Mouse (Mus musculus): Measurements from ENCODE around the gene Slc12a4. TPM values are rescaled to one million over a fixed set of nuclear protein-coding genes. Genes with fewer than 3 reads are reported as not detected.

Gene Slc12a4
- polyA plus RNA-seq, 1 experiment from 2014 or later: 9.4 TPM

- Histone ChIP-seq H3K9ac (no peak overlapping the region), H3K9me3 (ENCODE audit: control insufficient read depth, low read length) (no peaks in the 10 kb centered on the region), H3K27me3 (ENCODE audit: control insufficient read depth, insufficient read depth, low read length) (peaks cover under 1% of the 10 kb centered on the region), H3K4me2 (replicated peaks) (no peak overlapping the region), H3K36me3 (replicated peaks; ENCODE audit: control insufficient read depth, insufficient read depth) (no peaks in the 10 kb centered on the region), H3K4me1 (replicated peaks; ENCODE audit: control insufficient read depth, insufficient read depth, low read length) (no peaks in the 10 kb centered on the region), H3K4me3 (replicated peaks; ENCODE audit: low read length) (no peak overlapping the region), H3K27ac (no peak overlapping the region)
- 81% methylated on average over 7 of the region's 7 CpGs for WGBS
- ATAC-seq (ENCODE audit: low FRiP score) (no peak), DNase-seq (ENCODE audit: low spot score) (no peak)
These were observed 6.5 kb downstream of the Slc12a4 start for GRCm38 (mm10) chr8:105959350-105959749.

GRCm38 (mm10) chr8:105957813-105958212, 8.1 kb downstream of the Slc12a4 start:
- Histone ChIP-seq H3K9ac (no peak overlapping the region), H3K36me3 (replicated peaks; ENCODE audit: control insufficient read depth, insufficient read depth) (no peaks in the 10 kb centered on the region), H3K4me1 (replicated peaks; ENCODE audit: control insufficient read depth, insufficient read depth, low read length) (no peaks in the 10 kb centered on the region), H3K4me3 (replicated peaks; ENCODE audit: low read length) (no peak overlapping the region), H3K4me2 (replicated peaks) (no peak overlapping the region), H3K27ac (no peak overlapping the region), H3K27me3 (ENCODE audit: control insufficient read depth, insufficient read depth, low read length) (no peaks in the 10 kb centered on the region), H3K9me3 (ENCODE audit: control insufficient read depth, low read length) (no peaks in the 10 kb centered on the region)
- WGBS: 58% methylated on average over 3 of the region's 4 CpGs
- ATAC-seq (ENCODE audit: low FRiP score): no peak
- no peak for DNase-seq (ENCODE audit: low spot score)

GRCm38 (mm10) chr8:105956556-105956955, 9.3 kb downstream of the Slc12a4 start:
- ATAC-seq (ENCODE audit: low FRiP score) (no peak), DNase-seq (ENCODE audit: low spot score) (no peak)
- H3K27me3 ChIP-seq (ENCODE audit: control insufficient read depth, insufficient read depth, low read length): no peaks in the 10 kb centered on the region
- H3K9ac ChIP-seq: no peak overlapping the region
- H3K27ac ChIP-seq: no peak overlapping the region
- H3K4me3 ChIP-seq (replicated peaks; ENCODE audit: low read length): no peak overlapping the region
- no peak overlapping the region for H3K4me2 ChIP-seq (replicated peaks)
- H3K4me1 ChIP-seq (replicated peaks; ENCODE audit: control insufficient read depth, insufficient read depth, low read length): no peaks in the 10 kb centered on the region
- no peaks in the 10 kb centered on the region for H3K36me3 ChIP-seq (replicated peaks; ENCODE audit: control insufficient read depth, insufficient read depth)
- WGBS: 93% methylated on average over 4 of the region's 4 CpGs
- H3K9me3 ChIP-seq (ENCODE audit: control insufficient read depth, low read length): no peaks in the 10 kb centered on the region

- H3K4me2 ChIP-seq (replicated peaks): no peak overlapping the region
- H3K4me3 ChIP-seq (replicated peaks; ENCODE audit: low read length): no peak overlapping the region
- peak overlapping the region; percentile 65; the same call in 1 of the 2 replicates for H3K27ac ChIP-seq
- peaks cover 10% of the 10 kb centered on the region; the same call in 1 of the 2 replicates for H3K4me1 ChIP-seq (replicated peaks; ENCODE audit: control insufficient read depth, insufficient read depth, low read length)
- H3K36me3 ChIP-seq (replicated peaks; ENCODE audit: control insufficient read depth, insufficient read depth): no peaks in the 10 kb centered on the region
- H3K9ac ChIP-seq: no peak overlapping the region
- DNase-seq (ENCODE audit: low spot score) (peak; percentile 36), ATAC-seq (ENCODE audit: low FRiP score) (peak; percentile 80)
- H3K27me3 ChIP-seq (ENCODE audit: control insufficient read depth, insufficient read depth, low read length): no peaks in the 10 kb centered on the region
- no peaks in the 10 kb centered on the region for H3K9me3 ChIP-seq (ENCODE audit: control insufficient read depth, low read length)
- WGBS: 58% methylated on average over 7 of the region's 7 CpGs
These were observed 14.7 kb downstream of the Slc12a4 start for GRCm38 (mm10) chr8:105951057-105951659.

- Histone ChIP-seq H3K27ac (peak overlapping the region; percentile 20; the same call in 1 of the 2 replicates), H3K9me3 (ENCODE audit: control insufficient read depth, low read length) (no peaks in the 10 kb centered on the region), H3K36me3 (replicated peaks; ENCODE audit: control insufficient read depth, insufficient read depth) (no peaks in the 10 kb centered on the region), H3K4me1 (replicated peaks; ENCODE audit: control insufficient read depth, insufficient read depth, low read length) (peaks cover 10% of the 10 kb centered on the region; the same call in 1 of the 2 replicates), H3K4me2 (replicated peaks) (no peak overlapping the region), H3K4me3 (replicated peaks; ENCODE audit: low read length) (no peak overlapping the region), H3K27me3 (ENCODE audit: control insufficient read depth, insufficient read depth, low read length) (no peaks in the 10 kb centered on the region), H3K9ac (no peak overlapping the region)
- ATAC-seq (ENCODE audit: low FRiP score): peak; percentile 28; the same call in 1 of the 2 replicates
- peak; percentile 71 for DNase-seq (ENCODE audit: low spot score)
- 64% methylated on average over 10 of the region's 10 CpGs for WGBS
These were observed 16.5 kb downstream of the Slc12a4 start for GRCm38 (mm10) chr8:105949350-105949749.

GRCm38 (mm10) chr8:105943321-105943739, 22.6 kb downstream of the Slc12a4 start, which contains the start of gene Lcat:
Gene Lcat (minus strand): TSS chr8:105943382.
- no peak within 1 kb of the TSS for H3K4me2 ChIP-seq (replicated peaks)
- H3K36me3 ChIP-seq (replicated peaks; ENCODE audit: control insufficient read depth, insufficient read depth): no peaks in the 10 kb centered on the region
- no peak for DNase-seq (ENCODE audit: low spot score)
- no peak within 1 kb of the TSS for H3K4me3 ChIP-seq (replicated peaks; ENCODE audit: low read length)
- peak; percentile 47; the same call in 1 of the 2 replicates for ATAC-seq (ENCODE audit: low FRiP score)
- H3K27ac ChIP-seq: no peak within 1 kb of the TSS
- no peak within 1 kb of the TSS for H3K9ac ChIP-seq
- no peaks in the 10 kb centered on the region for H3K9me3 ChIP-seq (ENCODE audit: control insufficient read depth, low read length)
- H3K27me3 ChIP-seq (ENCODE audit: control insufficient read depth, insufficient read depth, low read length): no peaks in the 10 kb centered on the region
- 57% methylated on average over 7 of the region's 8 CpGs for WGBS
- H3K4me1 ChIP-seq (replicated peaks; ENCODE audit: control insufficient read depth, insufficient read depth, low read length): 0 out of 2 replicates have a peak, but pooled peaks cover 4% of the 10 kb centered on the region

- peaks cover 8% of the 10 kb centered on the region; the same call in 1 of the 2 replicates for H3K4me1 ChIP-seq (replicated peaks; ENCODE audit: control insufficient read depth, insufficient read depth, low read length)
- ATAC-seq (ENCODE audit: low FRiP score): no peak
- no peak overlapping the region for H3K4me2 ChIP-seq (replicated peaks)
- no peak for DNase-seq (ENCODE audit: low spot score)
- no peaks in the 10 kb centered on the region for H3K36me3 ChIP-seq (replicated peaks; ENCODE audit: control insufficient read depth, insufficient read depth)
- WGBS: 91% methylated on average over 5 of the region's 5 CpGs
- no peak overlapping the region for H3K4me3 ChIP-seq (replicated peaks; ENCODE audit: low read length)
- H3K9ac ChIP-seq: no peak overlapping the region
- H3K9me3 ChIP-seq (ENCODE audit: control insufficient read depth, low read length): no peaks in the 10 kb centered on the region
- no peak overlapping the region for H3K27ac ChIP-seq
- no peaks in the 10 kb centered on the region for H3K27me3 ChIP-seq (ENCODE audit: control insufficient read depth, insufficient read depth, low read length)
These were observed 23.4 kb downstream of the Slc12a4 start for GRCm38 (mm10) chr8:105942542-105942941.

- Histone ChIP-seq H3K4me1 (replicated peaks; ENCODE audit: control insufficient read depth, insufficient read depth, low read length) (peaks cover 8% of the 10 kb centered on the region; the same call in 1 of the 2 replicates), H3K4me3 (replicated peaks; ENCODE audit: low read length) (no peak overlapping the region), H3K9ac (no peak overlapping the region), H3K9me3 (ENCODE audit: control insufficient read depth, low read length) (no peaks in the 10 kb centered on the region), H3K36me3 (replicated peaks; ENCODE audit: control insufficient read depth, insufficient read depth) (no peaks in the 10 kb centered on the region), H3K4me2 (replicated peaks) (no peak overlapping the region), H3K27me3 (ENCODE audit: control insufficient read depth, insufficient read depth, low read length) (no peaks in the 10 kb centered on the region), H3K27ac (no peak overlapping the region)
- DNase-seq (ENCODE audit: low spot score) (no peak), ATAC-seq (ENCODE audit: low FRiP score) (no peak)
- WGBS: 94% methylated on average over 11 of the region's 11 CpGs
These were observed 23.9 kb downstream of the Slc12a4 start for GRCm38 (mm10) chr8:105942026-105942425.

- Histone ChIP-seq H3K27me3 (ENCODE audit: control insufficient read depth, insufficient read depth, low read length) (no peaks in the 10 kb centered on the region), H3K4me3 (replicated peaks; ENCODE audit: low read length) (peak within 1 kb of the TSS; percentile 68), H3K4me1 (replicated peaks; ENCODE audit: control insufficient read depth, insufficient read depth, low read length) (peaks cover 18% of the 10 kb centered on the region), H3K9ac (peak within 1 kb of the TSS; percentile 92), H3K4me2 (replicated peaks) (peak within 1 kb of the TSS; percentile 68), H3K27ac (peak within 1 kb of the TSS; percentile 96), H3K9me3 (ENCODE audit: control insufficient read depth, low read length) (no peaks in the 10 kb centered on the region), H3K36me3 (replicated peaks; ENCODE audit: control insufficient read depth, insufficient read depth) (no peaks in the 10 kb centered on the region)
- DNase-seq (ENCODE audit: low spot score) (no peak), ATAC-seq (ENCODE audit: low FRiP score) (no peak)
- 47% methylated on average over 4 of the region's 4 CpGs for WGBS
These were observed 27.6 kb downstream of the Slc12a4 start, which contains the start of gene Psmb10 for GRCm38 (mm10) chr8:105938306-105938669. Gene Psmb10 (minus strand): TSS chr8:105938444.

Measured in hindbrain, embryonic 14.5 days (tissue).